Mouse (Mus musculus): ENCODE results near the gene Ndrg2. TPM values are rescaled to one million over a fixed set of nuclear protein-coding genes. Genes with fewer than 3 reads are reported as not detected.

Gene Ndrg2
- total and polyA plus RNA-seq, 3 experiments: 0.05 to 0.24 TPM; not detected in 1

DNA sequence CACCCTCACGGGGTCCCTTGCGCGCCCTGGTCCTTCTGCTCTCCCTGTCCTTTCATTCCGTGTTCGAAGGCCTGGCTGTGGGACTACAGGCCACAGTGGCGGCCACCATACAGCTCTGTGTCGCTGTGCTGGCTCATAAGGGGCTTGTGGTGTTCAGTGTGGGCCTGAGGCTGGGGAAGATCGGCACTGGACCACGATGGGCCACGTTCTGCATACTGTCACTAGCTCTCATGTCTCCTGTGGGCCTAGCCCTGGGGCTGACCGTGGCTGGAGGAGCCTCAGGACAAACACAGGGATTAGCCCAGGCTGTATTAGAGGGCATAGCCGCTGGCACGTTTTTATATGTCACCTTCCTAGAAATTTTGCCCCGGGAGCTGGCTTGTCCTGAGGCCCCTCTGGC, 18.9 kb downstream of the Ndrg2 start:
- H3K36me3 ChIP-seq (replicated peaks): peaks cover 25% of the 10 kb centered on the region
- H3K9me3 ChIP-seq (replicated peaks): no peaks in the 10 kb centered on the region
- no peak for DNase-seq (ENCODE audit: low spot score)
- H3K4me3 ChIP-seq (ENCODE audit: low read depth, low read length): no peak overlapping the region
- peaks cover 13% of the 10 kb centered on the region for H3K4me1 ChIP-seq (ENCODE audit: insufficient read depth, low read depth, low read length)
- TF ChIP-seq POLR2AphosphoS5 (IDR thresholded peaks at IDR 0.05; ENCODE audit: insufficient replicate concordance, low read depth, low read length): no peak
- no peak for TF ChIP-seq GATA2 (IDR thresholded peaks at IDR 0.05; ENCODE audit: borderline replicate concordance, low read depth, low read length)
- no peak for TF ChIP-seq TAL1 (conservative IDR thresholded peaks at IDR 0.05; ENCODE audit: low read depth, low read length)
- TF ChIP-seq GATA1 (IDR thresholded peaks at IDR 0.05; ENCODE audit: borderline replicate concordance, low read length): no peak
- TF ChIP-seq CTCF (IDR thresholded peaks at IDR 0.05; ENCODE audit: low read depth, low read length): no peak
- H3K27me3 ChIP-seq (ENCODE audit: insufficient read depth, low read length): peaks cover 9% of the 10 kb centered on the region
- no peak for ATAC-seq (ENCODE audit: extremely low read depth, insufficient number of reproducible peaks, low FRiP score, poor library complexity, severe bottlenecking)

GRCm38 (mm10) chr14:51893809-51894208, 20.1 kb downstream of the Ndrg2 start:
- peaks cover 9% of the 10 kb centered on the region for H3K27me3 ChIP-seq (ENCODE audit: insufficient read depth, low read length)
- H3K4me1 ChIP-seq (ENCODE audit: insufficient read depth, low read depth, low read length): peaks cover 13% of the 10 kb centered on the region
- H3K4me3 ChIP-seq (ENCODE audit: low read depth, low read length): no peak overlapping the region
- no peaks in the 10 kb centered on the region for H3K9me3 ChIP-seq (replicated peaks)
- ATAC-seq (ENCODE audit: extremely low read depth, insufficient number of reproducible peaks, low FRiP score, poor library complexity, severe bottlenecking) (no peak), DNase-seq (ENCODE audit: low spot score) (no peak)
- TF ChIP-seq POLR2AphosphoS5 (IDR thresholded peaks at IDR 0.05; ENCODE audit: insufficient replicate concordance, low read depth, low read length): no peak
- TF ChIP-seq CTCF (IDR thresholded peaks at IDR 0.05; ENCODE audit: low read depth, low read length): no peak
- TF ChIP-seq GATA2 (IDR thresholded peaks at IDR 0.05; ENCODE audit: borderline replicate concordance, low read depth, low read length): no peak
- TF ChIP-seq GATA1 (IDR thresholded peaks at IDR 0.05; ENCODE audit: borderline replicate concordance, low read length): no peak
- TF ChIP-seq TAL1 (conservative IDR thresholded peaks at IDR 0.05; ENCODE audit: low read depth, low read length): no peak
- peaks cover 37% of the 10 kb centered on the region for H3K36me3 ChIP-seq (replicated peaks)

- DNase-seq (ENCODE audit: low spot score) (no peak), ATAC-seq (ENCODE audit: extremely low read depth, insufficient number of reproducible peaks, low FRiP score, poor library complexity, severe bottlenecking) (no peak)
- Histone ChIP-seq H3K9me3 (replicated peaks) (no peaks in the 10 kb centered on the region), H3K27me3 (ENCODE audit: insufficient read depth, low read length) (peaks cover 9% of the 10 kb centered on the region), H3K36me3 (replicated peaks) (peaks cover 43% of the 10 kb centered on the region), H3K4me3 (ENCODE audit: low read depth, low read length) (no peak overlapping the region), H3K4me1 (ENCODE audit: insufficient read depth, low read depth, low read length) (peaks cover 13% of the 10 kb centered on the region)
- TF ChIP-seq POLR2AphosphoS5 (IDR thresholded peaks at IDR 0.05; ENCODE audit: insufficient replicate concordance, low read depth, low read length) (no peak), TAL1 (conservative IDR thresholded peaks at IDR 0.05; ENCODE audit: low read depth, low read length) (no peak), GATA2 (IDR thresholded peaks at IDR 0.05; ENCODE audit: borderline replicate concordance, low read depth, low read length) (no peak), CTCF (IDR thresholded peaks at IDR 0.05; ENCODE audit: low read depth, low read length) (no peak), GATA1 (IDR thresholded peaks at IDR 0.05; ENCODE audit: borderline replicate concordance, low read length) (no peak)
Measured at GRCm38 (mm10) chr14:51893094-51893794, 20.7 kb downstream of the Ndrg2 start.

GRCm38 (mm10) chr14:51892191-51892939, 21.6 kb downstream of the Ndrg2 start, which contains the start of gene Slc39a2:
Gene Slc39a2 (plus strand): TSS chr14:51892889.
- ATAC-seq (ENCODE audit: extremely low read depth, insufficient number of reproducible peaks, low FRiP score, poor library complexity, severe bottlenecking) (no peak), DNase-seq (ENCODE audit: low spot score) (no peak)
- Histone ChIP-seq H3K9me3 (replicated peaks) (no peaks in the 10 kb centered on the region), H3K36me3 (replicated peaks) (peaks cover 51% of the 10 kb centered on the region), H3K4me1 (ENCODE audit: insufficient read depth, low read depth, low read length) (peaks cover 13% of the 10 kb centered on the region), H3K4me3 (ENCODE audit: low read depth, low read length) (no peak within 1 kb of the TSS), H3K27me3 (ENCODE audit: insufficient read depth, low read length) (peaks cover 9% of the 10 kb centered on the region)
- TF ChIP-seq POLR2AphosphoS5 (IDR thresholded peaks at IDR 0.05; ENCODE audit: insufficient replicate concordance, low read depth, low read length): no peak
- no peak for TF ChIP-seq TAL1 (conservative IDR thresholded peaks at IDR 0.05; ENCODE audit: low read depth, low read length)
- TF ChIP-seq GATA1 (IDR thresholded peaks at IDR 0.05; ENCODE audit: borderline replicate concordance, low read length): no peak
- no peak for TF ChIP-seq GATA2 (IDR thresholded peaks at IDR 0.05; ENCODE audit: borderline replicate concordance, low read depth, low read length)
- TF ChIP-seq CTCF (IDR thresholded peaks at IDR 0.05; ENCODE audit: low read depth, low read length): no peak

DNA sequence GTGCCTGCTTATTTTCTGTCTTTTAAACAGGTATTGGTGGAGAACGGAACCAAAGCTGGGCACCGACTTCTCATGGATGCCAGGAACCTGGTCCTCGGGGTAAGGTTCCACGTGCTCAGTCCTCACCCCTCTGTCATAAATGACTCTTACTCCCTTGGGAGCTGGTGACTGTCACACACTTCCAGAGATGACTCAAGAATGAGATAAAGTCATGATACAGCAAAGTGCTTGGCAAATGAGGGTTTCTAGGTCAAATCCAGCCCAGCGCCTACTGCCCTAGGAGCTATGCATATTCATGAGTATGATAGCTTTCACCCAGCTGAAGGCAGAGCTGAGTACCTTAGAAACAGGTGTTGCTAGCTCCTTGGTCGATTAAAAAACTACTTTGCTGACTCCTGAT, 24.1 kb downstream of the Ndrg2 start:
- no peak overlapping the region for H3K4me3 ChIP-seq (ENCODE audit: low read depth, low read length)
- TF ChIP-seq CTCF (IDR thresholded peaks at IDR 0.05; ENCODE audit: low read depth, low read length) (no peak), TAL1 (conservative IDR thresholded peaks at IDR 0.05; ENCODE audit: low read depth, low read length) (no peak), POLR2AphosphoS5 (IDR thresholded peaks at IDR 0.05; ENCODE audit: insufficient replicate concordance, low read depth, low read length) (no peak), GATA2 (IDR thresholded peaks at IDR 0.05; ENCODE audit: borderline replicate concordance, low read depth, low read length) (no peak), GATA1 (IDR thresholded peaks at IDR 0.05; ENCODE audit: borderline replicate concordance, low read length) (no peak)
- peaks cover 25% of the 10 kb centered on the region for H3K4me1 ChIP-seq (ENCODE audit: insufficient read depth, low read depth, low read length)
- DNase-seq (ENCODE audit: low spot score) (no peak), ATAC-seq (ENCODE audit: extremely low read depth, insufficient number of reproducible peaks, low FRiP score, poor library complexity, severe bottlenecking) (no peak)
- peaks cover 1% of the 10 kb centered on the region for H3K27me3 ChIP-seq (ENCODE audit: insufficient read depth, low read length)
- H3K36me3 ChIP-seq (replicated peaks): peaks cover 63% of the 10 kb centered on the region
- no peaks in the 10 kb centered on the region for H3K9me3 ChIP-seq (replicated peaks)

- TF ChIP-seq GATA1 (IDR thresholded peaks at IDR 0.05; ENCODE audit: borderline replicate concordance, low read length) (no peak), POLR2AphosphoS5 (IDR thresholded peaks at IDR 0.05; ENCODE audit: insufficient replicate concordance, low read depth, low read length) (no peak), TAL1 (conservative IDR thresholded peaks at IDR 0.05; ENCODE audit: low read depth, low read length) (no peak), CTCF (IDR thresholded peaks at IDR 0.05; ENCODE audit: low read depth, low read length) (no peak), GATA2 (IDR thresholded peaks at IDR 0.05; ENCODE audit: borderline replicate concordance, low read depth, low read length) (no peak)
- peaks cover 16% of the 10 kb centered on the region for H3K4me1 ChIP-seq (ENCODE audit: insufficient read depth, low read depth, low read length)
- peaks cover 48% of the 10 kb centered on the region for H3K36me3 ChIP-seq (replicated peaks)
- ATAC-seq (ENCODE audit: extremely low read depth, insufficient number of reproducible peaks, low FRiP score, poor library complexity, severe bottlenecking) (no peak), DNase-seq (ENCODE audit: low spot score) (no peak)
- no peaks in the 10 kb centered on the region for H3K9me3 ChIP-seq (replicated peaks)
- no peaks in the 10 kb centered on the region for H3K27me3 ChIP-seq (ENCODE audit: insufficient read depth, low read length)
- no peak overlapping the region for H3K4me3 ChIP-seq (ENCODE audit: low read depth, low read length)
Measured at GRCm38 (mm10) chr14:51886051-51886450, 27.9 kb downstream of the Ndrg2 start.

Measured in G1E (cell line).